Mouse (Mus musculus) neural tube, embryonic 11.5 days (tissue): Measurements from ENCODE around the gene Notum. TPM values are rescaled to one million over a fixed set of nuclear protein-coding genes. Genes with fewer than 3 reads are reported as not detected.
A peak's percentile ranks its signal among the peaks of the same experiment; 100 is the strongest.

ENCODE experiments used
- ATAC-seq: fragments of 200-750 bp; cut with Nextera tagmentation; 2 replicates; pipeline ENCODE4 v1.8.0; 2017; ENCODE audit warnings: moderate number of reproducible peaks, mild to moderate bottlenecking, moderate TSS enrichment, moderate library complexity; ENCODE audit not compliant: insufficient read depth, low FRiP score, low TSS enrichment
- DNase-seq: peaks from one replicate; pipeline ENCODE4 v3.0.0-alpha.2; 2015; ENCODE audit warnings: low spot score
- H3K27ac ChIP-seq: fragments of 300-500 bp; sonication (generic); 2 replicates; pipeline ENCODE4 v1.5.1; 2014; ENCODE audit warnings: low read depth, mild to moderate bottlenecking, low read length
- H3K27me3 ChIP-seq: fragments of 300-500 bp; sonication (generic); 2 replicates; pipeline ENCODE4 v1.6.1; 2014; ENCODE audit warnings: mild to moderate bottlenecking, low read length, mixed read lengths; ENCODE audit not compliant: control insufficient read depth, insufficient read depth
- H3K36me3 ChIP-seq: fragments of 300-500 bp; sonication (generic); 2 replicates; pipeline ENCODE4 v1.6.1; 2014; ENCODE audit warnings: mild to moderate bottlenecking, low read length, moderate library complexity, mixed read lengths; ENCODE audit not compliant: control insufficient read depth, insufficient read depth
- H3K4me1 ChIP-seq: fragments of 300-500 bp; sonication (generic); 2 replicates; pipeline ENCODE4 v1.6.1; 2014; ENCODE audit warnings: low read length, mixed read lengths; ENCODE audit not compliant: control insufficient read depth, insufficient read depth
- H3K4me2 ChIP-seq: fragments of 300-500 bp; sonication (generic); 2 replicates; pipeline ENCODE4 v1.6.1; 2014; ENCODE audit warnings: low read depth, mild to moderate bottlenecking, moderate library complexity
- H3K4me3 ChIP-seq: fragments of 300-500 bp; sonication (generic); 2 replicates; pipeline ENCODE4 v1.5.1; 2014; ENCODE audit warnings: low read depth, low read length
- H3K9ac ChIP-seq: fragments of 300-500 bp; sonication (generic); 2 replicates; pipeline ENCODE4 v1.6.1; 2014; ENCODE audit warnings: mild to moderate bottlenecking, low read length
- H3K9me3 ChIP-seq: fragments of 300-500 bp; sonication (generic); 2 replicates; pipeline ENCODE4 v1.6.1; 2016; ENCODE audit warnings: low read length; ENCODE audit not compliant: control insufficient read depth
- WGBS: fragments of 180-500 bp; shearing (Covaris S2); extraction: QIAGEN DNeasy Blood & Tissue Kit; methylation state at CpG from one replicate; pipeline ENCODE4 v1.1.7; 2014; 5-methylcytosine and 5-hydroxymethylcytosine counted together
- polyA plus RNA-seq: library from polyadenylated mRNA; unstranded; fragments of >200 nt; fragmentation: Nextera tagmentation; extraction: Ambion mirVana; gene quantifications from 2 replicates; pipeline ENCODE4 v1.2.1, GENCODE M21; 2014

Notum gene
- polyA plus RNA-seq, 1 experiment from 2014 or later = 2.6 TPM

DNA sequence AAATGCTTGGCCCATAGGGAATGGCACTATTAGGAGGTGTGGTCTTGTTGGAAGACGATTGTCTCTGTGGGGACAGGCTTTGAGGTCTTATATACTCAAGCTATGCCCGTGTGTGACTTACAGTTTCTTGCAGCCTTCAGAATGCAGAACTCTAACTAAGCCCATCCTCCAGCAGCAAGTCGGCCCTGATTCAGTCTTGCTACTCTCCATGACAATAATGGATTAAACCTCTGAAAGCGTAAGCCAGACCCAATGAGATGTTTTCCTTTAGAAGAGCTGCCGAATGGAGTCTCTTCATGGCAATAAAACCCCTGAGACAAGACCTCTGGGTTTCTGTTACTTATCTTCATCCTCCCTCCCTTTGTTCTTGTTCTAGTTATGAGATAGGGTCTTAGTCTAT lies 26.2 kb downstream of the Notum start:
- peaks cover 13% of the 10 kb centered on the region for H3K4me1 ChIP-seq
- H3K27ac ChIP-seq = no peak overlapping the region
- no peaks in the 10 kb centered on the region for H3K36me3 ChIP-seq
- H3K4me2 ChIP-seq = no peak overlapping the region
- WGBS = 87% methylated on average over 5 of the region's 5 CpGs
- no peak for DNase-seq
- no peak overlapping the region for H3K9ac ChIP-seq
- no peaks in the 10 kb centered on the region for H3K27me3 ChIP-seq
- no peak overlapping the region for H3K4me3 ChIP-seq
- H3K9me3 ChIP-seq = no peaks in the 10 kb centered on the region
- no peak for ATAC-seq

DNA sequence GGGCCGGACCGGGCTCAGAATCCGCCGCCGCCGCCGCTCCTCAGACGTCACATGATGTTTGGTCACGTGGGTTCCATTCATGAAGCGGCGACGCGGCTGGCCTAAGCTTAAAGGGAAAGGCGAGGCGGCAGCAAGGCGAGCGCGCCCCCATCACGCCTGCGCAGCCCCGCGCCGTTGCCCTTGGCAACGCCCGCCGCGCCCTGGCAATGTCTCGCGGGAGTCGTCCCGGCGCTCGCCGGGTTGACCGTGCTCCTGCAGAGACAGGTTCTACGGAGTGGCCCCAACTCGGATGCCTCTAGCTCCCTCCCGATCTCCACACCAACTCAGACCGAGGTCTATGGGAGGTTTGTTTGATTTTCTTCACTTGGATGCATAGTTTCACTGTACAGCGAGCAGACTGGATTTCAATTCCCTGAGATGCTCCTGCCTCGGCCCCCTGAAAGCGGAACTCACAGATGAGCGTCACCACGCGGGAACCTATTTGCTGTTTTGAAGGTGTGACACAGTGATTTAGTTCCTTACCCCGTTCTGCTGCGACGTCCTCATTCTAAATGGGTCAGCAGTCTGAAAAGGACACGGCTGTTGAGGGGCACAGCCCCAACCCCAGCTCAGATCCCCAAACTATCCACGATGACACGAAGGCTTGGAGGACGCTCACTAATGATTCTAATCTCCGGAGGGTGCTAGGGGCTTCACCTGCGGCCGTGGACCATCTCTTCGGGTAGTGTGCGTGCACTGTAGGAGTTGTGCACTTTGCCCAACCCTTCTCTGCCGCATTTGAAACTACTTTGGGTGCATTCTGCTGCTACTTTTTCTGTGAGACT lies 27.2 kb downstream of the Notum start, which contains the start of gene Mafg:
Gene Mafg, minus strand, starts transcription at position 81 of the 824 bp plus-strand sequence.
- Histone ChIP-seq H3K27ac (peak within 1 kb of the TSS; percentile 88), H3K4me2 (peak within 1 kb of the TSS; percentile 96), H3K4me3 (peak within 1 kb of the TSS; percentile 96), H3K9ac (peak within 1 kb of the TSS; percentile 89), H3K9me3 (no peaks in the 10 kb centered on the region), H3K27me3 (no peaks in the 10 kb centered on the region), H3K4me1 (peaks cover 14% of the 10 kb centered on the region), H3K36me3 (peaks cover 5% of the 10 kb centered on the region)
- DNase-seq (peak; percentile 97), ATAC-seq (peak; percentile 87)
- WGBS = 11% methylated on average over 56 of the region's 58 CpGs

DNA sequence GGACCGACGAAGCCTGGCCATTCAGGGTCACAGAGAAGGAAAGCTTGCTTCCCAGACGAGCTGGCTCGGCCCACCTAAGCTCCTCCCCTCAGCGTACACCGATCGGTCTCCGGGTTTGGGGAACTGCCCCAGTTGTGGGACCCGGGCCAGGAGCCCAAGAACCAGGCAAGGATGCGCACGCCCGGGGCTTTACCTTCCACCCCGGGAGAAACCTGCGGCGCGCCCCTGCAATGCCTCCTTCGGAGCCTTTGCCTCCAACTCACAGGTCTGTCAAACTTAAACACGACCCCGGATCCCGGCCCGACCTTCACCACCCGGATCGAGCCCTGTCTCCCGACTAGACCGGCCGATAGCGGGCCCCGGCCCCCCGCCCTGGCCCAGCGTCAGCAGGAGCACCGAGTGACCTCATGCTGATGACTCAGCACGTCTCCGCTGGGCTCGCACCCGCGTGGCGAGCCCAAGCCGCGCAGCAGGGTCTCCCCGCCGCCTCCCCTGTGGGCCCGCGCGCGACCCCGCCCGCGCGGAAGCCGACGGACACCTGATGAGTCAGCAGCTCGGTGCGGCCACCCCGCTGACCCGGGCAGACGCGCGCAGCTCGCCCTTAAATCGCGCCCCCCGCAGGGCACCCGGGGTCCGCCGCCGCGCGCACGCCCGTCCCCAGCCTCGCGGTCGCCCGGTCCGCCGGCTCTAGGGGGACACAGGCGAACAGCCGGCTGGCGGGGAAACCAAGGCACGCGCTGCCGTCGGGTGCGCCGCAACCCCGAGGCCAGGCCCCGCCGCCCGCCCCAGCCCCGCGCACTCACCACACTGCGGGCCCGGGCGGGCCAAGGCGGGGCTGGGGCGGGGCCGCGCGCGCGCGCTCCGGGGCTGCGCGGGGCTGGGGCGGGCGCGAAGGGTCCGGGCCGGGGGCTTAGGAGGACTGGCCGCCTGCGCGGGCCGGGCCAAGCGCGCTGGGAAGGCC lies 28.1 kb downstream of the Notum start:
- peak overlapping the region; percentile 96 for H3K4me2 ChIP-seq
- peak overlapping the region; percentile 89 for H3K9ac ChIP-seq
- H3K27ac ChIP-seq = peak overlapping the region; percentile 88
- DNase-seq = peak; percentile 72
- H3K9me3 ChIP-seq = no peaks in the 10 kb centered on the region
- peaks cover 8% of the 10 kb centered on the region for H3K36me3 ChIP-seq
- under 1% methylated on average over 74 of the region's 116 CpGs for WGBS
- H3K27me3 ChIP-seq = no peaks in the 10 kb centered on the region
- peak; percentile 78 for ATAC-seq
- peaks cover 14% of the 10 kb centered on the region for H3K4me1 ChIP-seq
- H3K4me3 ChIP-seq = peak overlapping the region; percentile 96

DNA sequence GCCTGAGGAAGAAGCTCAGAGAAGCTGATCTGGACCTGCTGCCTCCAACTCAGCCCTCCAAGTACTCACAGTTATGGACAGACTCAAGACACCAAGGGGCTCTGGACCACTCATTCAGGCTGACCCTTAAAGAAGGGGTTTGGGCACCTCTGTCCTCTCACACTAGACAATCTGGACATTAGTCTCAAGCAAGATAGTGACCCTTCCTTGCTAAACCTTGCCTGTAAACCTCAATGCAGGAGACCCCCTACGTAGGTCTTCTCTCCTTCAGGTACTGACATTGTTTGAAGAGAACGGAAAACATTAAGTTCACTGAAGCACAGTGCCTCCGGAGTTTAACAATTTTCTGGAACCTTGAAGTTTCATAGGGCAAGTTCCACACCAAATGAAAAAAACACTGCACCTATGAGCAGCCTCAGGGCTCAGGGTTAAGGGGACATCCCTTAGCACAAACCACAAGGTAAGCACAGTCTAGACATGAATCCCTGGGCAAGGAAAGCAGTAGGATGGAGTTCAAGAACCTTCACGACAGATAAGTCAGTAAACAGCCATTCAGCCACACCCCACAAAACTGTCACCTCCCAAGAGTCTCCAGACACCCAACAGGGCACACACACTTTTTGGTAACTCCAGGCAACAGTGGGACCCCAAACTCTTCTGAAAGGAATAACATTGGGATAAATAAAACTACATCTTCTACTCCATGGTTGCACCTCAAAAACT lies 29.1 kb downstream of the Notum start:
- no peak for ATAC-seq
- H3K27me3 ChIP-seq = no peaks in the 10 kb centered on the region
- H3K4me2 ChIP-seq = peak overlapping the region; percentile 96
- peak overlapping the region; percentile 89 for H3K9ac ChIP-seq
- WGBS = 60% methylated on average over 4 of the region's 4 CpGs
- peaks cover 14% of the 10 kb centered on the region for H3K4me1 ChIP-seq
- H3K9me3 ChIP-seq = no peaks in the 10 kb centered on the region
- DNase-seq = no peak
- peak overlapping the region; percentile 88 for H3K27ac ChIP-seq
- H3K4me3 ChIP-seq = peak overlapping the region; percentile 96
- peaks cover 9% of the 10 kb centered on the region for H3K36me3 ChIP-seq

DNA sequence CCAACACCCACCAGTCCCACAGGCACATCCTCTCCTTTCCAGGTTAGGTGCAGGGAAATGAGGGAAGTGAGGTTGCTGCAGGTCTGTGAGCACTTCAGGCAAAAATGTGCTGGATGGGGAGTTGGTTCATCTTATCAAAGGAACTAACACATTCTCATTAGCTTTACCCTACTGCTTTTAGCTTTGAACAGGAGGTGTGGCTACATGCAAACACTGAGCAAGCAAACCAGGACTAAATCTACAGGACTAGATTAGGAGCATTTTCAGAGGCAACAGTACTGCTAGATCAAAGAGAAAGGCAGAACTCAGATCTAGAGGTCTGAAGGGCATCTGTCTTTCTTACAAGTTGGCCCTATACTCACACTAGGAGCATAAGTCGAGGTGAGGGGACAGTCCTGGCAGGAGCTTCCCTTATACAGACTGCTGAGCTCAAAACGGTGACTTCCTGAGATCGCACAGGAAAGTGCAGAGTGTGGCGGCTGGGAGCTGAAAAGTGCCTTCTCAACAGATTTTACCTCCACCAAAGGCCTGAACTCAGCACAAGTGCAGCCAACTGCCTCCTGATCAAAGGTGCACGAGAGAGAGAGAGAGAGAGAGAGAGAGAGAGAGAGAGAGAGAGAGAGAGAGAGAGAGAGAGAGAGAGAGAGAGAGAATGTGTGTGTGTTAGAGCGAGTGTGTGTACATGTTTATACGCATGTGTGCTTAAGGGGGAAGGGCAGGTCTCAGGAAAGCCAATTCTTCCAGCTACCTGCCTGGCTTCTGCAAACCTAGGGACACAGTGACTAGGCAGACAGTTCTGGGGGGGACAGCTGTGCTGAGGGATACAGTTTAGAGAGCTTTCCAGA lies 29.9 kb downstream of the Notum start:
- WGBS = 56% methylated on average over 6 of the region's 7 CpGs
- Histone ChIP-seq H3K4me2 (peak overlapping the region; percentile 96), H3K4me3 (no peak overlapping the region), H3K9ac (peak overlapping the region; percentile 0), H3K9me3 (no peaks in the 10 kb centered on the region), H3K4me1 (peaks cover 14% of the 10 kb centered on the region), H3K27me3 (no peaks in the 10 kb centered on the region), H3K36me3 (peaks cover 9% of the 10 kb centered on the region), H3K27ac (no peak overlapping the region)
- no peak for ATAC-seq
- no peak for DNase-seq

DNA sequence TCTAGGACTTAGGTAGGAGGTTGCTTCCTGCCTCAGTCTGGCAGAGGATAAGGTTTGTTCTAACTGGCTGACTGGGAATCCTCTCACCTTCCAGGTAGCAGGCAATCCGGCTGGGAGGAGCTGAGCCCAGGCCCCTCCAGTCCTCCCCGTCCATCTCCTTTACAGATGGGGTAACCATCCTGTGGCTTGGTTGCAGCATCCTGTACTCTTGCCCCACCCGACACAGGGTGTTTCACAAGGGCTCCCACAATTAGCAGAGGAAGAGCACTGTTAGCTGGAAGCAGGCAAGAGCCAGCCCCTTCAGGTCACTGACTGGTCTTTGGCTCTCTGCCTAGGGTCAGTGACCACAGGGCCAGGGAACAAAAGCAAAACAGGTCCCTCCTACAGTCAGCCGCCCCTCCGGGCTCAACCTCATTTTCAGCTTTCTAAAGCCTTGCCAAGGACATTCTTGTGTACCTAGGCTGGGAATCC lies 30.5 kb downstream of the Notum start:
- DNase-seq (no peak), ATAC-seq (no peak)
- WGBS = 57% methylated on average over 5 of the region's 5 CpGs
- Histone ChIP-seq H3K27me3 (no peaks in the 10 kb centered on the region), H3K4me3 (no peak overlapping the region), H3K9me3 (no peaks in the 10 kb centered on the region), H3K9ac (peak overlapping the region; percentile 35; the same call in 1 of the 2 replicates), H3K36me3 (peaks cover 9% of the 10 kb centered on the region), H3K27ac (peak overlapping the region; percentile 35), H3K4me2 (peak overlapping the region; percentile 10; the same call in 1 of the 2 replicates), H3K4me1 (peaks cover 14% of the 10 kb centered on the region)

DNA sequence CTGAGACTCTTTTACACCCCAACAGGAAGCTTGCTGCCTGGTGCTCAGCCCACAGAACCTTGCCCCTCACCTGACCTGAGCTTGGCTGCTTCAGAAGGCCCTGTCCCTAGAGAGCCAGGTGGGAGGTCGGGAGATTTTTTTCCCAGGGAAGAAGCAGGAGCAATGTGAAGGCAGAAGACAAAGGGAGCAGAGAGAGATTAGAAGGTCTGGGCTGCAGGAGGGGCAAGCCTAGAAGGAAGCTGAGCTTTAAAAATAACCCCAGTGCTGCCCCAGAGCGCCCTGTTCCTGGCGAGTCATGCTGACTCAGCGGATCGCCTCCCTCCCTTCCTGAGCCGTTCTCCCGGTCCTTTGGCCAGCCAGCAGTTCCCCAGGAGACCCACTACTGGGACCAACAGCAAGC lies 31.1 kb downstream of the Notum start:
- Histone ChIP-seq H3K4me3 (no peak overlapping the region), H3K36me3 (peaks cover 9% of the 10 kb centered on the region), H3K27me3 (no peaks in the 10 kb centered on the region), H3K9ac (peak overlapping the region; percentile 35; the same call in 1 of the 2 replicates), H3K4me2 (peak overlapping the region; percentile 10; the same call in 1 of the 2 replicates), H3K4me1 (peaks cover 18% of the 10 kb centered on the region), H3K9me3 (no peaks in the 10 kb centered on the region), H3K27ac (peak overlapping the region; percentile 35; the same call in 1 of the 2 replicates)
- 39% methylated on average over 7 of the region's 7 CpGs for WGBS
- no peak for ATAC-seq
- DNase-seq = no peak
